Comparison of ENCODE assay signal across 16 mouse cellular contexts in genomic region chr10:76726866-76727265, GRCm38 (mm10). TPM values are rescaled to one million over a fixed set of nuclear protein-coding genes. Genes with fewer than 3 reads are reported as not detected.
DNase-seq lines count a peak whose midpoint lies in the region; ATAC-seq and TF ChIP-seq lines count a peak whose summit lies in the region.
"Had no signal": no experiment of that assay in that cellular context is flagged by ENCODE, and none has a peak within 500 bp of the region (broad histone marks: within the 10 kb centered on the region; RNA-seq: fewer than 3 reads in every experiment).

No protein-coding gene starts in this region.

- 80% methylated on average over 4 of the region's 4 CpGs for WGBS in heart, embryonic 16.5 days
- WGBS in lung, postnatal 0 days, result 69% methylated on average over 4 of the region's 4 CpGs
- 93% methylated on average over 4 of the region's 4 CpGs for WGBS in embryonic facial prominence, embryonic 13.5 days
- WGBS in limb, embryonic 14.5 days, result 94% methylated on average over 4 of the region's 4 CpGs

- H3K36me3 ChIP-seq in heart, embryonic 16.5 days (ENCODE audit: control insufficient read depth, insufficient read depth), result no peaks in the 10 kb centered on the region
- peaks cover 3% of the 10 kb centered on the region; the same call in 1 of the 2 replicates for H3K36me3 ChIP-seq in lung, postnatal 0 days (ENCODE audit: insufficient read depth, low read length)
- peaks cover 19% of the 10 kb centered on the region for H3K36me3 ChIP-seq in embryonic facial prominence, embryonic 13.5 days
- peaks cover 14% of the 10 kb centered on the region for H3K36me3 ChIP-seq in limb, embryonic 14.5 days (ENCODE audit: control insufficient read depth, insufficient read depth, low read length)

- TF ChIP-seq CTCF in lung, postnatal 0 days (IDR thresholded peaks at IDR 0.05), result no peak

- H3K9me3 ChIP-seq in heart, embryonic 16.5 days (replicated peaks; ENCODE audit: control insufficient read depth, low read length), result no peaks in the 10 kb centered on the region
- no peaks in the 10 kb centered on the region for H3K9me3 ChIP-seq in lung, postnatal 0 days (ENCODE audit: low read length)
- H3K9me3 ChIP-seq in embryonic facial prominence, embryonic 13.5 days, result no peaks in the 10 kb centered on the region
- no peaks in the 10 kb centered on the region for H3K9me3 ChIP-seq in limb, embryonic 14.5 days (ENCODE audit: control insufficient read depth, low read length)
- H3K9me3 ChIP-seq: forebrain, embryonic 13.5 days; limb, embryonic 12.5 days had no signal

- no peak overlapping the region for H3K4me2 ChIP-seq in heart, embryonic 16.5 days (ENCODE audit: low read depth, low read length)
- no peak overlapping the region for H3K4me2 ChIP-seq in lung, postnatal 0 days (replicated peaks; ENCODE audit: low read depth, low read length)
- H3K4me2 ChIP-seq in embryonic facial prominence, embryonic 13.5 days, result no peak overlapping the region
- no peak overlapping the region for H3K4me2 ChIP-seq in limb, embryonic 14.5 days (replicated peaks; ENCODE audit: low read depth, low read length, severe bottlenecking)
- H3K4me2 ChIP-seq: forebrain, embryonic 13.5 days; limb, embryonic 12.5 days had no signal

- H3K9ac ChIP-seq in heart, embryonic 16.5 days (ENCODE audit: low read length), result no peak overlapping the region
- no peak overlapping the region for H3K9ac ChIP-seq in lung, postnatal 0 days (replicated peaks; ENCODE audit: low read depth)
- no peak overlapping the region for H3K9ac ChIP-seq in embryonic facial prominence, embryonic 13.5 days
- H3K9ac ChIP-seq in limb, embryonic 14.5 days (ENCODE audit: low read depth, low read length, severe bottlenecking), result no peak overlapping the region
- H3K9ac ChIP-seq: forebrain, embryonic 13.5 days; limb, embryonic 12.5 days had no signal

- intact Hi-C loops in gastrocnemius, postnatal 14 days (cut with DNase I; ENCODE audit: low total_unique reads), result loop anchor here (2.0 kb wide), 1 partner anchor 104 kb away; the partner anchor contains the start of gene Col6a2

- H3K4me3 ChIP-seq in heart, embryonic 16.5 days (ENCODE audit: low read length), result no peak overlapping the region
- H3K4me3 ChIP-seq in lung, postnatal 0 days (ENCODE audit: low read depth, low read length), result no peak overlapping the region
- no peak overlapping the region for H3K4me3 ChIP-seq in embryonic facial prominence, embryonic 13.5 days
- no peak overlapping the region for H3K4me3 ChIP-seq in limb, embryonic 14.5 days (replicated peaks; ENCODE audit: low read length)
- H3K4me3 ChIP-seq: forebrain, embryonic 13.5 days; limb, embryonic 12.5 days had no signal

- peak; percentile 44 for TF ChIP-seq EP300 in lung, postnatal 0 days (IDR thresholded peaks at IDR 0.05)

- TF ChIP-seq POLR2A in limb, embryonic 14.5 days (IDR thresholded peaks at IDR 0.05; ENCODE audit: borderline replicate concordance, extremely low read depth, insufficient read depth, insufficient read length), result no peak

- no peak for ATAC-seq in heart, embryonic 16.5 days (replicated peaks; ENCODE audit: extremely low read depth, insufficient read depth, low FRiP score)
- peak; percentile 43 for ATAC-seq in lung, postnatal 0 days
- ATAC-seq in embryonic facial prominence, embryonic 13.5 days (ENCODE audit: insufficient number of reproducible peaks, insufficient read depth, low FRiP score, low TSS enrichment, low read depth), result no peak
- ATAC-seq in limb, embryonic 14.5 days (ENCODE audit: low FRiP score, low read depth), result no peak
- ATAC-seq: CD4-positive, CD25-positive, alpha-beta regulatory T cell, adult 4 months; forebrain, embryonic 13.5 days had no signal

- DNase-seq in heart, postnatal 4 days, result no peak
- DNase-seq in lung, postnatal 0 days (ENCODE audit: low spot score), result peak; percentile 71
- no peak for DNase-seq in lung, postnatal 14 days
- DNase-seq in limb, embryonic 14.5 days (ENCODE audit: low spot score), result no peak
- DNase-seq in frontal cortex, postnatal 25 days (ENCODE audit: low spot score in 2 of 2), result no peak
- no peak for DNase-seq in gastrocnemius, postnatal 14 days
- DNase-seq: adrenal gland, postnatal 10 days; cerebellum, adult 18-20 months; midbrain, embryonic 14.5 days had no signal

- 0 out of 2 replicates have a peak overlapping the region, but pooled peaks have one; percentile 56 for H3K27ac ChIP-seq in heart, embryonic 16.5 days (ENCODE audit: low read length)
- peak overlapping the region; percentile 78 for H3K27ac ChIP-seq in lung, postnatal 0 days (ENCODE audit: low read length)
- peak overlapping the region; percentile 87 for H3K27ac ChIP-seq in embryonic facial prominence, embryonic 13.5 days
- peak overlapping the region; percentile 75; the same call in 1 of the 2 replicates for H3K27ac ChIP-seq in limb, embryonic 14.5 days (replicated peaks; ENCODE audit: low read depth, low read length)
- H3K27ac ChIP-seq: forebrain, embryonic 13.5 days; macrophage had no signal

- peaks cover 9% of the 10 kb centered on the region for H3K4me1 ChIP-seq in heart, embryonic 16.5 days (ENCODE audit: control insufficient read depth, insufficient read depth, low read length)
- H3K4me1 ChIP-seq in lung, postnatal 0 days (ENCODE audit: insufficient read depth, low read depth, low read length), result 0 out of 2 replicates have a peak, but pooled peaks cover 4% of the 10 kb centered on the region
- peaks cover 79% of the 10 kb centered on the region for H3K4me1 ChIP-seq in embryonic facial prominence, embryonic 13.5 days
- H3K4me1 ChIP-seq in limb, embryonic 14.5 days (ENCODE audit: control insufficient read depth, insufficient read depth, low read length), result peaks cover 62% of the 10 kb centered on the region

- H3K27me3 ChIP-seq in heart, embryonic 16.5 days (ENCODE audit: control insufficient read depth, insufficient read depth, low read length), result no peaks in the 10 kb centered on the region
- H3K27me3 ChIP-seq in lung, postnatal 0 days (replicated peaks; ENCODE audit: insufficient read depth, low read length), result no peaks in the 10 kb centered on the region
- no peaks in the 10 kb centered on the region for H3K27me3 ChIP-seq in embryonic facial prominence, embryonic 13.5 days
- H3K27me3 ChIP-seq in limb, embryonic 14.5 days (ENCODE audit: control insufficient read depth, insufficient read depth, low read length), result no peaks in the 10 kb centered on the region
- H3K27me3 ChIP-seq: forebrain, embryonic 13.5 days; limb, embryonic 12.5 days had no signal

RNA-seq across cellular contexts. Expression of gene Col6a1, which starts 0.9 kb away (rescaled TPM):
- polyA plus RNA-seq in heart, embryonic 16.5 days (2015; fragmentation: Nextera tagmentation; extraction: Ambion mirVana), result 105 and 125 TPM in 2 replicates
- total RNA-seq in heart, postnatal 4 days (2021), result 100 to 1,000 TPM; 153 to 163 TPM
- 344 and 387 TPM in 2 replicates for polyA plus RNA-seq in lung, postnatal 0 days (2015; fragmentation: Nextera tagmentation; extraction: Ambion mirVana)
- polyA plus RNA-seq in embryonic facial prominence, embryonic 13.5 days (2015; fragmentation: Nextera tagmentation; extraction: Ambion mirVana), result 174 and 175 TPM in 2 replicates
- 444 and 445 TPM in 2 replicates for polyA plus RNA-seq in limb, embryonic 14.5 days (2012; rRNA removed)
- polyA plus RNA-seq in limb, embryonic 14.5 days (2014; fragmentation: Nextera tagmentation; extraction: Ambion mirVana), result 287 and 330 TPM in 2 replicates
- total RNA-seq in gastrocnemius, postnatal 14 days (2021), result 100 to 1,000 TPM; 223 to 260 TPM
- total RNA-seq: MEL had no signal
- polyA plus RNA-seq: CD4-positive, CD25-positive, alpha-beta regulatory T cell, adult 4 months had no signal
